Mouse (Mus musculus) cerebellum, postnatal 10 days (tissue): Measurements from ENCODE around the gene Slc7a5.

ENCODE experiments used
- DNase-seq, 2 experiments: peaks; one replicate each; pipeline ENCODE4 v3.0.0; 2021; ENCODE audit warnings: mixed read lengths in 2 of 2

The Slc7a5 gene

DNA sequence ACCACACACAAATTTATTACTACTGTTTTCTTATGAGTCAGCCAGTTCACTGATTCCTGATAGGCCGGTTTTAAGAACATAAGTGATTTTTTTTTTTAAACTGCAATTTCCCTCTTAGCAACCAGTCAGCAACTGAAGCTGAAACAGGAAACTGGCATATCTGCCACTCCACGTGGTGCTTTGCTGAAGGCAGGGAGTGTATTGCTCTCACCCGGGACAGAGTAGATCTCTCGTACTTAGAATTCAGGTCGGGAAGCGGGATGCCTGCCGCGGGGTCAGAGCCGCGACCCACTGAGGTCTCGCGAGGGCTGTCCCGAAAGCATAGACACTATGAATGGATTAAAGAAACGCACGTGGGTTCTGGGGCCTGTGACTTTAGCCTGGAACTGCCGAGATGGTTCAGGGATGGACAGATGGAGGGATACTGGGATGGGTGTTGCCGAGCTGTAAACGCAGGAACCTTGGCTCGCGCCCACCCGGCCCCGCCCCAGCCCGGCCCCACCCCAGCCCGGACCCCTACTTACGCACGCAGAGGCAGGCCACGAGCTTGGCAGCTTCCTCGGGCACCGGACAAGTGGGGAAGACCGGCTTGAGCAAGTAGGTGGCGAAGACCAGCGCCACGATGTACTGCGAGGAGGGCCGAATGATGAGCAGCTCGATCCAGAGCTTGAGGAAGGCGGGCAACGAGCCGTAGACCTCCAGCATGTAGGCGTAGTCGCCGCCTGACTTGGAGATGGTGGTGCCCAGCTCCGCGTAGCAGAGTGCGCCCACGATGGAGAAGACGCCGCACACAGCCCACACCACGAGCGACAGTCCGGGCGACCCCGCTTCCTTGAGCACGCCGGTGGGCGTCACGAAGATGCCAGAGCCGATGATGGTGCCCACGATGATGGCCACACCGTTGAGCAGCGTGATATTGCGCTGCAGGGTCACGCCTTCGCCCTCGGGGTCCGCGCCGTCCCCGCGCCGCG, 667 bp downstream of the Slc7a5 start:
- peak; percentile 51 to 63 for DNase-seq

DNA sequence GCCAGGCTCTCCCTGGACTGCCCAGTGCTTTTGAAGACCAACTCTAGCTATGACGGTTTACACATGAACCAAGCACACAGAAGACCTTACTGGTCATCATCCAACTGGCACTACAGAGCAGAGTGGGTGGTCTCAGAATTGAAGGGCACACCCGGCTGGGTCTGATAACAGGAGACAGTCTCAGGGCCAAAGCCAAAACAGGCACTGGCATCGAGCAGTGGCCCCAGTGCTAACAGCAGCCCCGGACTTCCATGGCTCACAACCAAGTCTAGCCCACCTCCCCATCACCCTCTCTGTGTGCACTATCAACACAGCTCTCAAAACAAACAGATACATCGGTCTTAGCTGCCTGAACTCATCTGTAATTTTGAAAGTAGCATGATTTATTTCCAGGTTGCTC, 1.6 kb downstream of the Slc7a5 start:
- peak in 1 of 2 experiments; percentile 53 for DNase-seq

DNA sequence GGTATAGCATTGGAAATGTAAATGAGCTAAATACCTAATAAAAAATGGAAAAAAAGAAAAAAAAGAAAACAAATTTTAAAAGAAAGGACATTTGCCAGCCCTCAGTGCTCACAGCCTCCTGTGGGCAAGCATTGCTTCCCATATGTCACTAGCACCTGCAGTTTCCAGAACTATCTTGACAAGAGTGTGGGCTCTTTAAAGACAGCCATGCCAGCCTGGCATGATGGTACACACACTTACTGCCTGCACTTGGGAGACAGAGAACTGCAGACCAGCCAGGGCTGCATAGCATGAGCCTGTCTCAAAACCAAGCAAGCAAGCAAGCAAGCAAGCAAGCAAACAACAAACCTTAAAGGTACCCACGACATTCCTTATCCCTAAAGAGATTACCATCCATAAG, 2.1 kb downstream of the Slc7a5 start:
- DNase-seq, result no peak

DNA sequence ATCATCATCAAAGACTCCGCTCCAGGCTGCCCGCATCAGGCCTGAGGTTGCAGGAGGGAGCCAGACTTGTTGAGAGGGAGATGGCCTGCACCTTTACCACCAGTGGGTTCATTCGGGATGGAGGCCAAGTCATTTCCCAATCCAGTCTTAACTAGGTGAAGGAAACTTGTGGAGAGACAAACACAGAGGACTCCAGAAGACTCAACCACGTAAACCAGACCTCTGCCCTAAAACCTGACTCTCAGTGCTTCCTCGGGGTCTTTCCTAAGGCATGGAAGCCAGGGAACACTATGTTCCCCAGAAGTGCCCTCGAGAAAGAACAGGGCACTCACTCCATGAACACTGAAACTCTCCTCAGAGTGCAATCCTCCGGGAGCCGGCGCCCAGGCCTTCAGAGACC, 2.5 kb downstream of the Slc7a5 start:
- DNase-seq, result no peak

DNA sequence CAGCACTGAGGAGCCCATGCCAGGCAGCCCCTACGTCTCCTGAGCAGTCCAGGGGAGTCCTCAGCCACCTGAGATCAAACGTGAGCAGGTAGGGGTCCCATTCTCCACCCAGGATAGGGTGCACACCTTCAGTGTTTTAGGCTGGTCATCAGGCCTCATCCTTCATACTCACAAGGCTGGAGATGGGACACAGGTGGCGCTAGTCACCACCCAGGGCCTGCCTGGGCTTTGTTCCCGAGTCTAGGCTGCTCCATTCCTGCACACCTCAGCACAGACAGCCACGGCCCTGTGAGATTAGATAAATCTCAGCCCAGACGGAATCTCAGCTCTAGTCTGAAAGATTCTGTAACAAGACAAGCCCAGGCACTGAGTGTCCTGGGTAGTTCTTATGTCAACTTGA, 3.5 kb downstream of the Slc7a5 start:
- peak; percentile 60 to 62 for DNase-seq

DNA sequence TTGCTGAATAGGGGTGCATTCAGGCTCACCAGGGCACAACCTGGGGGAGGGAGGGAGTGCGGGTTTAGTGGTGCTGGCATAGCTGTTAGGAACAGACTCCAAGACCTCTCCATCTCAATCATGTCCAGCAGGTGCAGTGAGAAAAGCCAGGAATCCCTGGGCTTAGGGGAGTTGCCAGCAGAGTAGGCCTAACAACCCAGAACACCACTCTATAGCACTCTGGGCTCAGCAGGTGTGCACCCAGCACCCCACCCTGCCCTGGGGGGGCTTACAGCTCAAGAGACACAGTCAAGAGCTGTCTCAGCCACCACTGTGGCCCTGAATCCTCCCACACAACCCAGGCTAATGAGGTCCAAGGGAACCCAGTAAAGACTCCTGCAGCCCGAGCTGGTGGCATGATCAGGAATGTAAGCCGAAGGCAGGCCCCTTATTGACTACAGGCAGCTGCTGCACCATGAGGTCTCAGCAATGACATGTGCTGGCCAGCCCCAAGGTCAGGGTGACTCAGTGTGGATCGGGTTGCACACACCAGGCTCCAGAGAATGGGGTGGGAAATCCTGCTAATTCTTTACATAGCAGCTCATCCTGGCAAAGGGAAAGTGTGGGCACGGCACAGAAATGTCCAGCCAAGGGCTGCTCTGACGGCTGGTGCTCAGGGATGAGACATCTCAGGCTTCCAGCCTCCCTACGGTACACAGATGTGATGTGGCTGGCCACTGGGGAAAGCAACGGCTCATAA, 5.8 kb downstream of the Slc7a5 start:
- peak; percentile 27 to 50 for DNase-seq

DNA sequence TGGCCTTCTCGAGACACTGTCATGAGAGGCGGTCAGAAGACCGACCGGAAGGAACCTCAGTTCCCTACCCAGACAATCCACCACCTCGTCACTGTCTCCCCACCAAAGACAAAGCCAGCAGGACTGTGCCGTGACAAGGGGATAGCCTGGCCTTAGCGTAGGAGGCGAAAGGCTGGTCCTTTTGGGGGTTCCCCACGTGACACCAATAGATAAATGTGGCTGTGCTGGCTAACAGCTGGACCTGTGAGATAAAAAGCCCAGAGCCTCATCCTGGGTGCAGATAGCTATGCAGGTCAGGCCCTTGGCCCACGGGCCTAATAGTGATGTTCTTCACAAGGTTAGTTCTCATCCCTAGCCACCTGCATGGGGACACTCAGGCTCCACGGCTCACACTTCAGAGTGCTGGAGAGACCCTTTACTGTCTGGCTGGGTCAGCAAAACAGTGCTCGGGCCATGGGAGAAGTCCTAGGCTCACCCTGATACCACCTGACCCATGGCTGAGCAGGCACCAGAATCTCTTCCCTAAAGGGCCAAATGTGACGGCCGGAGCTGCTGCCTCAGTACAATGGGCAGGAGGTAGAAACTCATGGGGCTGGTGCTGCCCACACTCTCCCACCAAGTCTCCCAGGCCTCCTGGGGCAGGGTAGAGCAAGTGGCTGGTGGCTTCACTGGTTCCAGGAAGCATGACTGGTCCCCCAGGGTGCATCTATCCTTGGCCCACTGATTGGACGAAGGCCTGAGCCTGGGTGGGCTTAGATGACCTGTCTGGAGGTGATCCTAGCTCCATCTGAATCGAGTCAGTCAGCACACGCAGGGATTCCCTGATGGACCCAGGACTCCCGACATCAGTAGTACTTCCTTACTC, 8.1 kb downstream of the Slc7a5 start:
- DNase-seq, result no peak

DNA sequence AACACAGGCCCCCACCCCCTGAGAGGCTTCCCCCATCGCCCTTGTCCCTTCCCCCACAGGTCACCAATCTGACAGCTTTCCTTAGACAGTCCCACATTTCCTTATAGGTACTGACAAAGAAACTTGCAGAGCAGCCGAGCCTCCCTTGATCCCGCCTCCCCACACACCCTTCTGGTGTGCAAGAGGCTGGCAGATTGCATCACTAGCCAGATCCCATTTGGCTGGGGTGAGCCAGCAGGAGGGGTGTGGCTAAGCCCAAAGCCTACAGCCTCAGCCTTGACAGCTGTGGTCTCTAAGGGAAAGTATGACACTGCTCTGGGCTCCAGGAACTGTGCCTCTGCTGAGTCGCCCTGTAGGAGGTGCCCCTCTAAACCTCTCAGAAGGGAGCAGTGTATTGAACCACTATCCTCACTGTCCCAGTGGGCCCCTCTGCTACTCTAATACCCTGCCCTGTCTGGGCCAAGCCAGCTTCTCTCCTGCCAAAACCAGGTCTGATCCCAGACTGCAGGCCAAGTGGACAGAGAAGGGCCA, 9.0 kb downstream of the Slc7a5 start:
- DNase-seq, result peak; percentile 74 to 77

DNA sequence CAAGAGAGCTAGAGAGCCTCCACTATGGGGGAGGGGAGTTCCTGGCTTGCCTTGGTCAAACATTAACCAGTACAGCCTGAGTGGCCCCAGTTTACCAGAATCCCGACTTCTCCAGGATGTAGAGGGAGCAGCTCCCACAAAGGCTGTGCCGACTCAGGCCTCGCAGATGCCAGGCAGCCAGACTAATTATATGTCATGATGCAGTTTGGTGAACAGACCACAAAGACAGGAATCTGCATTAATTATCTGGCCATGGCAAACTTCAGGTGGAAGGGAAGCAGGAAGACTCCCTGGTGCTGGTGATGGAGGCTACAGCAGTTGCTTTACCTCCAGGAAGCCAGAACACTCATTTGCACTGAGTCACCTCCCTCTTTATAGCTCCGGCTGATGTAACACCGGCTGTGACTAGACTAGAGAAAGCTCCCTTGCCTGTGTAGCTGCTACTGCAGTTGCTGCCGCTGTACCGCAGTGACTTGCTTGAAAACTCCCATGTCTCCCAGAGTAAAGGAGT, 9.6 kb downstream of the Slc7a5 start:
- no peak for DNase-seq

DNA sequence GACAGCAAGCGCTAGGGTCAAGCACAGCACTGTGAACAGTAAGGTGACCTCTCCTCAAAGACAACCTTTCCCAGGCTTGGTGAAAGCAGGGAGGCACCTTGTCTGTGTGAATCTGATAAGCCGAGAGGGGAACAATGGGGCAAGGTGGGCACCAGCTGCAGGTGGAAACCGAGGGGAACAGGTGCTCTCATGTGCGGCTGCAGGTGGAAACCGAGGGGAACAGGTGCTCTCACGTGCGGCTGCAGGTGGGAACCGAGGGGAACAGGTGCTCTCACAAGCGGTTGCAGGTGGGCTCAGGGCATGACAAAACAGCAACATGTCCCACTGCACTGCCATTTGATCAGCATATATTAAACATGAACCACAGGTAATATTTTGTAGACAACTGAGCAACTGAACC, 10.3 kb downstream of the Slc7a5 start:
- DNase-seq, result no peak

DNA sequence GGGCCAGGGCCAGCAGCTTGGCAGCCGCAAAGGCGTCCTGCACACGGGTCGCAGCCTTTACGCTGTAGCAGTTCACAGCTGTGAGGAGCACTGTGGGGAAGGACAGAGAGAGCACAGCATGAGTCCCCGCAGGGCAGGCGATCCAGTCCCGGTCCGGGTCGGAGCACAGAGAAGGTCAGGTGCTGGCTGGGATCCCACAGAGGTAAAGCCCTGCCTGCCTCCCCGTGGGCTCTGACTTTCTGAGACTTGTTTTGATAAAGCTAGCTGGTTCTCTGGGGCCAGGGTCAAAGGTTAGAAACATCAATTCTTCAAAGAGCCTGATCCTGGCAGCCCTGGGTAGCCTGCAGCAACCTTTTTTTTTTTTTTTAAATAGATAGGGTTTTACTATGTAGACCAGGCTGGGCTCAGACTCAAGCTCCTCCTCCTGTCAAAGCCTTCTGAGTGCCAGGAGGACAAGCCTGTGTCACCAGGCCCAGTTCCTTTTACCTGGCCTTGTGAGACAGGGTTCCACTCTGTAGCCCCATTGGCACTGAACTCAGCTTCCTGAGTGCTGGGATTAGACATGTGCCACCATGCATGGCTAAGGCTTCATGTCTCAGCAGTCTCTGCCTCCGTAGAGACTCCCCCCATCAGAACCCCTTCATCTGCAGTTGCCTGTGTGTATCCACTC, 10.9 kb downstream of the Slc7a5 start:
- no peak for DNase-seq

DNA sequence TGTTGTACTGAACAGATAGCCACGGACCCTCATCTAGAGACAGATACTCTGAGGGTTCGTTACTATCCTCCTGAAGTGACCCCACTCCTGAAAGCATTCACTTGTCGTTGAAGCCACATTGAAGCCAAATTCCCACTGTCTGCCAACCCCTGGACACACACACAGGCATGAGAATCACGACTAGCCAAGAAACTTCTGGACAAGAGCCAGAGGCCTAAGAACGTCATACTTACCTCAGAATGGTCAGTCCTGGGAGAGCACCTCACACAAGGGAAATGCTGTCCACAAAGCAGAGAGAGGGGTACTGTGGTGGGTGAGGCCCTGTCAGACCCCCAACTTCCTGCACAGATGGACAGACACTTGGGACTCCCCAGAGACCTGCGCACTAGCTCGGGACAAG, 11.6 kb downstream of the Slc7a5 start:
- DNase-seq, result peak; percentile 66 to 69

DNA sequence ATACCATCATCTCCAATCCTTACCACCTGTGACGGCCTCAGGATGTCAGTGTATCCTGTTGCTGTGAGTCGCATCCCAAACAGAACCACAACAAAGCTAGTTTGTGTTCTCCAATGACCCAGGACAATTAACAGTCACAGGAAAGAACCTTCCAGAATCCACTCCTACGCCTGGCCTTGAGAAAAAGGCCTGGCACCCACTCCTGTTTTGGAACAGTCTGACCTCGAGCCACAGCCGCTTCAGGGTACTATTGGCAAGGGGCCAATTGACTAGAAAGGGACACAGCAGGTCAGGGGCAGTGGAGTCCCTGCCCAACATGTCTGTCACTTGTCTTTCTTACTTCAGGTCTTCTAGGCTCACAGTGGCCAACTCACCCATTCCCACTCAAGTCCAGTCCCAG, 14.6 kb downstream of the Slc7a5 start:
- peak in 1 of 2 experiments; percentile 51 for DNase-seq

DNA sequence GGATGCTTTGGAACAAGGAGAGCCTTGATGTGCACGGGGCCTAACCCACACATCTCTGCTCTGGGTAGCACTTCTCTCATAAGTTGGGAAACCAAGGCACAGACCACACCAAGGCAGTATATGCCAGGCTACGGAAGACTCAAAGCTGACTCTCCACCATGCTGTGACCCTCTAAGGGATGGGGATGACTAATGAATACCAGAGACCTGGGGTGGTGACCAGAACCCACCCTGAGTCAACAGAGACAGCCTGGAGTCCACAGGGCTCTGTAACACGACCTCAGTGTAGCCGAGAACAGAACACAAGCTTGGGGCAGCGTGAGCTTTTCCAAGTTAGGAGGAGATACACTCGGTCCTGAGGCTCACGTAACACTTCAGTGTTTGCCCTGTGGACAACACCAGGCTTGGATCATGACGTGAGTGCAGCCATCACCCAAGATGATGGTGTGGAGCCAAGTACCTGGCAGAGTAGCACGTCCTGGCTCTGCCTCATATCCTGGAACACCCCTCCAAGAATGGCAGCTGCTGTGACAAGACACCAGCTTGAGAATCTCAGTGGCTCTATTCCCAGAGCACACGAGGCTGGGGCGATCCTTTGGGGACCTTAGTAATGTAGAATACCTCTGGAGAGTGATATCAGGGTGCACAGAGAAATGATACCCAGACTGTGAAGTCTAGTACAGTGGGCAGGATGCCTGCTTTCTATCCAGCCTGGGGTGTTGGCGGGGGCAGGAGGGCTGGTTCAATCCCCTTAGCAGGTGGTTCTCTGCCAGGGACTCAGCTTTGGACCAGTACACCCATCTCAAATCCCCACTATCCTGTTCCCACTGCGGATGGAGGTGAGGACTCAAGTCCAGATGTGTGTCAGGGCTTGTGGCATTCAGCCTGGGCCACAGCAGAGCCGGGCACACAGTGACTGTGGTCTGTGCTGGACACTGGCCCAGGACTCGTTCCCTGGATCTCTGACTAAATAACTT, 17.4 kb downstream of the Slc7a5 start:
- DNase-seq, result peak; percentile 76 to 78

DNA sequence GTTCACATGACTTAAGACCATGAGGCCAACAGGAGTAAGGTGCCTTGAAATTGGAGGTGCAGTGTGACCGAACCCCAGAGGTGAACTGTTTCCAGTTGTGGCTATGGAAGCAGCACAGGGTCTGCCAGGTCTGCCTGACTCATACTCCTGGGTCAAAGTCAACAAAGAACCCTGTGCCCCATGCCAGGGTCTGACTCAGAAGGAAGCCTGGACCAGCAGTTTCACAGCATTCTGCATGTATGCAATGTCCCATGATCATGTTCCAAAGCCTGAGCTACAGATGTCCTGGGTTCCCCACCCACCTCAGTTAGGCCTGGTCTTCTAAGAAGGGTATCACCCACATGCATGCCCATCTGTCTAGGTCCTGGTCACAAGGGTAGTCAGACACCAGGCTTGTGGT, 18.2 kb downstream of the Slc7a5 start:
- no peak for DNase-seq

DNA sequence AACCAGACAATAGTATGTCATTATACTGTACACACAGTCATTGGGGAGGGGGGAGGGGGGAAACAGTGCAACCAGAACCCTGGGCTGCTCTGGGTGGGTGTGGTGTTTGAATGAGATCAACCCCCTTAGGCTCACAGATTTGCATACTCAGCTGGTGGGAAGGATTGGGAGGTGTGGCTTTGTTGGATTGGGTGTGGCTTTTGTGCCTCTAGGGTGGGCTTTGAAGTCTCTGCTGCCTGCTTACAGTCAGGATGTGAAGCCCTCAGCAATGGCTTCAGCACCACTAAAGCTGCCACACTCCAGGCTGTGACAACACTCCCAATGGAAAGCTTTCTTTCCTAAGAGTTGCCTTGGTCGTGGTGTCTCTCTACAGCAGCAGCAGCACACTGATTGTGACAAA, 19.9 kb downstream of the Slc7a5 start:
- DNase-seq, result no peak

DNA sequence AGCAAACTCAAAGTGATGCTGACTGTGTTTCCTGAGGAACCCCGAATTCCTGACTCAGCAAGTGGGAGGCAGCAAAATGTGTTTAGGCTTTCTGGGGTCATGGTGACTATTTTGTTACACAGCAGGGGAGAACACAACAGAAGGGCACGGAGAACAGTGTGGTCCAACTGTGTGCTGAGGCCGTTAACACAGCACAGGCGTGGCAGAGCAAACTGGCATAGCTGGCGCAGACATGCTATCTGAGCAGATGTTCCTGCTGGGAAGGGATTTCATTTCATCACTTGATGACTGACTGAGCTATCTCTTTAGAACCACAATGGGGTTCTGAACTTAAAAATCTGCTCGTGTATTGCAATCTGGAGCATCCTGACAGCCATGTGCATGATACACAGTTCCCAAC, 22.1 kb downstream of the Slc7a5 start:
- DNase-seq, result peak; percentile 73 to 77

DNA sequence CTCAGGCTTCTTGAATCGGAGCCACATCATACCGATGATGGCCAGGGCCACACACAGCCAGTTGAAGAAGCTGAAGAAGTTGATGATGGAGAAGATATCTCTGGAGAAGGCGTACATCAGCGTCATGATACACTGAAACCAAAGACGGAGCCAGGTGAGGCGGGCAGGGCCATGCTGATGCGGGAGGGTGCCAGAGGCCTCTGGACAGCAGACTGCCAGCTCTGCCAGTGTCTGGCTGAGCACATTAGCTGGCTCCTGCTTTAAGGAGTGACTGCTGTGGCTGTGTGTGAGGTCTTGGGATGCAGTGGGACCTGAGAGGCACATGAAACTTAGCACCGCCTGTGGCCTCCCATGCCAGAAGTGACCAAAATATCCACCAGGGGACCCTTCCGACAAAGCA, 22.5 kb downstream of the Slc7a5 start:
- peak in 1 of 2 experiments; percentile 64 for DNase-seq

DNA sequence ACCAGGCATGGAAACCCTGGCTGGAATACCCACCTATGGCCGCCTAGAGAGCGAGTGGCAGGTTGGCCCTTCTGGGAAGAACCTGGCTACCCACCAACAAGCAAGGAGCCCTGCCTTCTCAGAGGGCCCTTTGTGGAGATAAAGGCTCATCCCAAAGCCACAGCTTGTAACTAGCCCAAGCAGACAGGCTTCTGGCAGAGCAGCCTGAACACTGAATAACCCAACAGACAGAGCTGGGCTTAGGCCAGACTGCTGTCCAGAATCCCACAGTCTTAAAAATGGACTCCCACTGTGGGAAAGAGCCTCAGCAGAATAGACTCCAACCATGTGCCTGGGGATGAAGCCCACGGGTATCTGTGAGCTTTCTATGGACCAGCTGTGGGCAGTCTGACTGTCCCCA, 23.3 kb downstream of the Slc7a5 start:
- DNase-seq, result peak; percentile 71 to 77

DNA sequence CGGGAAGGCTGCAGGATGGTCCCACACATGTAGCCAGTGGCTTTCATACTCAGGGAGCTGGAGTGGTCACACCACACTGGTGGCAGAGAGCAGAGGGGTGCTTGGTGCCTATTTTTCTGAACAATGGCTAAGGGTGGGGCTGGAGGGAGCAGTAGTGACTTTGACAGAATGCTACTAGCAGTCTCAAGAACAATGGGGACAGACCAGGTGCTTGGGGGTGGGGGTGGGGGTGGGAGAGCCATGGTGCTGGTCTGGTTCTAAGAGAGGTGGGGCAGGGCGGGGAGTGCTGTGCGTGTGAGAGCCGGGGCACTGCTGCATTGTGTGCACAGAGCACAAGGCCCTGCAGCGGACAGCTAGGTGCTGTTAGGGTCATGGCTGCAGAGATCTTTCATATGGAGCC, 25.6 kb downstream of the Slc7a5 start:
- no peak for DNase-seq

DNA sequence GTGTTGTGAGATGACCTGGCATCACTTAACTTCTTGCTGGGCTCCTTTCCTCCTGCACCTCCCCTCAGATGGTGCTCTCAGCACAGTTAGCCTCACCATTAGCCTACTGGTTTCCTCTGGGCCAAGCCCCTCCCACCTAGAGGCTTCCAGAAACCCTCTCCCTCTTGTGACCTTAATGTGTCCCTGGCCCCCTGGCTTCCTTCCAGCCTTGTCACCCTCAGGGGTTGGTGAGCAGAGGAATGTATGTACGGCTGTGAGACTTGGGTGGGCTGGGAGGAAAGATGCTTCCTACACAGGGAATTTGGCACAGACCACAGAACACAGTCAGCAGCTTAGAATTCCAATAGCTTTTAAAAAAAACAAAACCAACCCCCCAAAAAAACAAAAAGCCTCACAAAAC, 26.7 kb downstream of the Slc7a5 start:
- peak in 1 of 2 experiments; percentile 55 for DNase-seq
